Mouse (Mus musculus): ENCODE measurements around the gene Cant1.

DNA sequence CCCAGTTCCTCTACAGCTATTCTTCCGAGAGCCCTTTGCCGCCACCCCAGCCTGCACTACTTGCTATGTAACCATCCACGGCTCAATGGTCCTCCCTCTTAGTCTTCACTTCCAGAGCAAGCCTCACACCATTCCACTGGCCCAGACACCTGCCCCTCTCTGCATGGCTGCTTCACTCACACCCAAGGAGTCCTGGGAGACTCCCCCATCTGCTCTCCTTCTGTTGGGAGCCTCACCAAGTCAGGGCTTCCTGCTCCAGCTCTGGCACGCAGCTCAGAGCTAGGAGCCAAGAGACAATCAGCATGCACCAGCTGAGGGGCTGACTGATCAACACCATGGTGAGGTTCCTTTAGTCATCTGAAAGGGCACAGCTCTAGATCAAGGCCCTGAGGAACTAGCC is 5.8 kb downstream of the Cant1 start:
- no peak for TF ChIP-seq CTCF (IDR thresholded peaks at IDR 0.05; ENCODE audit: insufficient read depth, low read length)
- TF ChIP-seq POLR2A (IDR thresholded peaks at IDR 0.05; ENCODE audit: borderline replicate concordance, extremely low read depth, low read depth, low read length), result no peak
